Mouse (Mus musculus) lung, postnatal 0 days (tissue): ENCODE results near the gene Hps4.

Source experiments
- CTCF ChIP-seq: IDR thresholded peaks from 2 replicates; pipeline ENCODE4 v1.5.1; 2016; ENCODE audit warnings: antibody characterized with exemption, mild to moderate bottlenecking
- EP300 ChIP-seq: IDR thresholded peaks from 2 replicates; pipeline ENCODE4 v1.6.1; 2016; ENCODE audit warnings: antibody characterized with exemption, mild to moderate bottlenecking, control low read depth

DNA sequence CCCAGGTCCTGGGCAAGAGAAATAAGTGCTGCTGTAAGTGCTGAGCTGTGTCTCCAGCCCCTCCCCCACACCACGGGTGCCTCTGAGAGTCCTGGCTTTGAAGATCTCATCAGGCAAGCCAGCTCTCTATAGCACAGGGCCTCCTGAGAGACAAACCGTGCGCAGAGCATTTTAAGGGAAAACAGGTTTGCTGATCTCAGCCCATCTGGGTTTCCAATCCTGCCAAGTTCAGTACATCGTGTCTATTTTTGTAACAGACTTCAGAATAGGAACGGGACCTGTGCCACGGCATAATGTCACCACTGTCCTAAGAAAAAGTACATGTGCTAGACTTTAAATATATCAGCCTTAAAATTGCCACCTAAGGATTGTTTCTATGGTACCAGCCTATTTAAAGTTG is 21.9 kb upstream of the Hps4 start:
- TF ChIP-seq CTCF (no peak), EP300 (no peak)
